Mouse (Mus musculus) intestine, embryonic 16.5 days (tissue): Measurements from ENCODE around the gene Nudc. TPM values are rescaled to one million over a fixed set of nuclear protein-coding genes. Genes with fewer than 3 reads are reported as not detected.
A peak's percentile ranks its signal among the peaks of the same experiment; 100 is the strongest.
"Not testable (repeated sequence)": the region's sequence is repeated elsewhere in the genome, so short reads cannot be mapped to it uniquely, and the experiment has no call there.

Experiments
- ATAC-seq: fragments of 200-750 bp; cut with Nextera tagmentation; 2 replicates; pipeline ENCODE4 v1.8.0; 2017; ENCODE audit warnings: moderate TSS enrichment, moderate library complexity
- H3K27ac ChIP-seq: fragments of 300-500 bp; sonication (generic); 2 replicates; pipeline ENCODE4 v1.5.1; 2014; ENCODE audit warnings: mild to moderate bottlenecking, low read length
- H3K27me3 ChIP-seq: fragments of 300-500 bp; sonication (generic); replicated peaks from 2 replicates; pipeline ENCODE4 v1.6.1; 2014; ENCODE audit warnings: low read length, control low read depth, mixed read lengths; ENCODE audit not compliant: control insufficient read depth, insufficient read depth
- H3K36me3 ChIP-seq: fragments of 300-500 bp; sonication (generic); 2 replicates; pipeline ENCODE4 v1.6.1; 2014; ENCODE audit warnings: low read length, control low read depth; ENCODE audit not compliant: control insufficient read depth, insufficient read depth
- H3K4me1 ChIP-seq: fragments of 300-500 bp; sonication (generic); 2 replicates; pipeline ENCODE4 v1.6.1; 2014; ENCODE audit warnings: low read length, control low read depth, mixed read lengths; ENCODE audit not compliant: control insufficient read depth, insufficient read depth
- H3K4me2 ChIP-seq: fragments of 300-500 bp; sonication (generic); 2 replicates; pipeline ENCODE4 v1.6.1; 2014; ENCODE audit warnings: low read depth, low read length, control low read depth
- H3K4me3 ChIP-seq: fragments of 300-500 bp; sonication (generic); 2 replicates; pipeline ENCODE4 v1.5.1; 2014; ENCODE audit warnings: mild to moderate bottlenecking, low read length
- H3K9ac ChIP-seq: fragments of 300-500 bp; sonication (generic); 2 replicates; pipeline ENCODE4 v1.6.1; 2014; ENCODE audit warnings: low read depth, low read length
- H3K9me3 ChIP-seq: fragments of 300-500 bp; sonication (generic); 2 replicates; pipeline ENCODE4 v1.6.1; 2016; ENCODE audit warnings: low read length, control low read depth; ENCODE audit not compliant: control insufficient read depth
- WGBS: fragments of 180-500 bp; shearing (Covaris S2); extraction: QIAGEN DNeasy Blood & Tissue Kit; methylation state at CpG from one replicate; pipeline ENCODE4 v1.1.7; 2014; 5-methylcytosine and 5-hydroxymethylcytosine counted together
- polyA plus RNA-seq: library from polyadenylated mRNA; unstranded; fragments of >200 nt; fragmentation: Nextera tagmentation; extraction: Ambion mirVana; gene quantifications from 2 replicates; pipeline ENCODE4 v1.2.1, GENCODE M21; 2015

Nudc gene
- polyA plus RNA-seq, 1 experiment from 2014 or later: 228 TPM

DNA sequence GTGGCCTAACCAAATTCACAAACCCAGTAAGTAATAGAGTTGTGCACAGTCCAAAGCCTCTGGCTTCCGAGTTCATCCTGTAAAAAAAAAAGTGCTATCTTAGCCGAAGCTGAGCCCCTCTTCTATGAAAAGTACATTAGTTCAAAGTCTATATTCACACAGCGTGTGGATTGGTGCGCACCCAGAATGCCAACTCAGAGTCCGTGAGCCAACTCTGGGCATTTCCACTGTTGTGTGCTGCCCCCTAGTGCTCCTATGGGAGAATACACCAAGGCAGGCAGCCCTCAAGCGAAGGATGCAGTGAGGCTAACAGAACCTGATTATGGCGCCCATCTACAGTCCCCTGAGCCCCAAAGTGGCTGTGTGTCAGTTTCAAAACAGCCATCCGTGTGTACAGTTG lies 32.8 kb downstream of the Nudc start:
- no peaks in the 10 kb centered on the region for H3K36me3 ChIP-seq
- ATAC-seq: peak; percentile 83
- no peaks in the 10 kb centered on the region for H3K4me1 ChIP-seq
- no peak overlapping the region for H3K27ac ChIP-seq
- no peak overlapping the region for H3K9ac ChIP-seq
- 0 out of 2 replicates have a peak, but pooled peaks cover 2% of the 10 kb centered on the region for H3K27me3 ChIP-seq
- H3K4me2 ChIP-seq: no peak overlapping the region
- H3K9me3 ChIP-seq: no peaks in the 10 kb centered on the region
- WGBS: 19% methylated on average over 8 of the region's 8 CpGs
- no peak overlapping the region for H3K4me3 ChIP-seq

DNA sequence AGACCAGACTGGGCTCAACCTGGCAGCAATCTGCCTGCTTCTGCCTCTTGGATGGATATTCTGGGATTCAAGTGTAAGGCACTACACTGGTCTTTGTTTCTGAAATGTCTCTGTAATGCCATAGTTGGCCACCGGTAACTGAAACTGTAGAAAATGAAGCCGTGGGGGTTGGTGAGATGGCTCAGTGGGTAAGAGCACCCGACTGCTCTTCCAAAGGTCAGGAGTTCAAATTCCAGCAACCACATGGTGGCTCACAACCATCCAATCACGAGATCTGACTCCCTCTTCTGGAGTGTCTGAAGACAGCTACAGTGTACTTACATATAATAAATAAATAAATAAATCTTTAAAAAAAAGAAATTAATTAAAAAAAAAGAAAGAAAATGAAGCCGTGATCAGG lies 33.3 kb downstream of the Nudc start:
- not testable (repeated sequence) for H3K27ac ChIP-seq

DNA sequence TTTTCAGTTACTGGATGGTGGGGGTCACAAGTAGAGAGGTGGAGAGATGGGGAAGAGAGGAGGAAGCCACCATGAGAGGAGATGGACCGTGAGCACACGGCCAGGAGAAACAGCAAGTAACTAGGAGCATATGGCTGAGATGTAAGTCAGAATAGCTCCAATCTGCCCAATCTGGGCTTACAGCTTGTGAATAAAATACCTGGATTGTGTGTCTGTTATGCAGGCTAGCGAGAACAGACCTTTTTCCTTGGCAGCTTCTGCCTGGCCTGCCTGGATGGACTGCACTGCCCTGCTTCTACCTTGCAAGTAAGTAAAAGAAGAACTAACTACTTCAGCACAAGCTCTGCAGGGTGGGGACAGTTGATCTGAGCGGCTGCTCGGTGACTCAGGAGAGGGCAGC lies 34.7 kb downstream of the Nudc start:
- no peak for ATAC-seq
- no peak overlapping the region for H3K4me3 ChIP-seq
- no peaks in the 10 kb centered on the region for H3K9me3 ChIP-seq
- H3K27me3 ChIP-seq: no peaks in the 10 kb centered on the region; the same call in 1 of the 2 replicates
- no peak overlapping the region for H3K27ac ChIP-seq
- no peaks in the 10 kb centered on the region for H3K36me3 ChIP-seq
- H3K4me1 ChIP-seq: no peaks in the 10 kb centered on the region
- WGBS: 80% methylated on average over 5 of the region's 5 CpGs
- H3K4me2 ChIP-seq: no peak overlapping the region
- no peak overlapping the region for H3K9ac ChIP-seq

More for the DNA sequence above, 33.3 kb downstream of the Nudc start:
- H3K4me1 ChIP-seq, H3K9ac ChIP-seq, H3K27me3 ChIP-seq, H3K9me3 ChIP-seq, H3K4me3 ChIP-seq, H3K36me3 ChIP-seq, H3K4me2 ChIP-seq: not testable (repeated sequence)
- WGBS: 55% methylated on average over 4 of the region's 5 CpGs
- ATAC-seq: peak; percentile 58

DNA sequence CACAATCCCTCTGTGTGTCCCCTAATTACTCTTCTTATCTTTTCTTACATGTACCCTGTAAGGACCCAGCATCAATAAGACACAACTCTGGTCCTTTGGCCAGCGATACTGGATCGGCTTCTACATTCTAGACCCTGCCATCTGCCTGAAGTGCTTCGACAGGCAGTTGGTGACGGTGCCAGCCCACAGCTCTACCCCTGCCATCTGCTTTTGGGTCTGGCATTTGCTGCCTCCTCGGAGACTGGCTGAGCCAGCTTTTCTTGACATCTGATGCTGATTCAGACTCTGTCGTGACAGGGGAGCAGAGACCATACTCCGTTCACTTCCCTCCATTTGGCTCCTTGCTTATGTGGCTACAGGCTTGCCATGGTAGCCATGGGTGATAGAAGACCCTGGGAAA lies 36.8 kb downstream of the Nudc start:
- 85% methylated on average over 7 of the region's 7 CpGs for whole genome bisulfite sequencing
- H3K9me3 ChIP-seq: no peaks in the 10 kb centered on the region
- ATAC-seq: no peak
- H3K4me2 ChIP-seq: no peak overlapping the region
- H3K4me1 ChIP-seq: no peaks in the 10 kb centered on the region
- H3K27me3 ChIP-seq: peaks cover 2% of the 10 kb centered on the region
- no peak overlapping the region for H3K4me3 ChIP-seq
- no peaks in the 10 kb centered on the region for H3K36me3 ChIP-seq
- H3K27ac ChIP-seq: no peak overlapping the region
- H3K9ac ChIP-seq: no peak overlapping the region

DNA sequence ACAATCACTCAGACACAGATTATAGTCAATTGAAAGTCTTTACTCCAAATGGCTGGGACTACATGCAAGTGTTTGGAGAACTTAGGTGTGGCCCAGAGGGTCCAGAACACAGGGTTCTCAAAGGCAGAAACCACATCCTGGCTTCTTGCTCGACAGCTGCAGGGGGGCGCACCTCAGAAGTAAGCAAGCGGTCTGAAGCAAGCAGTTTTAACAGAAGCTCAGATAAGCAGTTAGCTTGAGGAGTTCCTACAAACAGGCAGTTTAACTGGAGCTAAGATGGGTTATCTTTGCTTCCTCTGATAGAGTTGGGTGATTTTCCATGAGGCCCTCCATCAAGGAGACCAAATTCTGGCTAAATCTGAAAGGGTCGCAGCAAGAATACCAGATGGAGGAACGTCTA lies 39.2 kb downstream of the Nudc start:
- Histone ChIP-seq H3K27me3 (peaks cover 3% of the 10 kb centered on the region), H3K9ac (no peak overlapping the region), H3K4me3 (no peak overlapping the region), H3K36me3 (no peaks in the 10 kb centered on the region), H3K27ac (no peak overlapping the region), H3K4me2 (no peak overlapping the region), H3K4me1 (no peaks in the 10 kb centered on the region), H3K9me3 (no peaks in the 10 kb centered on the region)
- no peak for ATAC-seq
- WGBS: 66% methylated on average over 5 of the region's 5 CpGs

DNA sequence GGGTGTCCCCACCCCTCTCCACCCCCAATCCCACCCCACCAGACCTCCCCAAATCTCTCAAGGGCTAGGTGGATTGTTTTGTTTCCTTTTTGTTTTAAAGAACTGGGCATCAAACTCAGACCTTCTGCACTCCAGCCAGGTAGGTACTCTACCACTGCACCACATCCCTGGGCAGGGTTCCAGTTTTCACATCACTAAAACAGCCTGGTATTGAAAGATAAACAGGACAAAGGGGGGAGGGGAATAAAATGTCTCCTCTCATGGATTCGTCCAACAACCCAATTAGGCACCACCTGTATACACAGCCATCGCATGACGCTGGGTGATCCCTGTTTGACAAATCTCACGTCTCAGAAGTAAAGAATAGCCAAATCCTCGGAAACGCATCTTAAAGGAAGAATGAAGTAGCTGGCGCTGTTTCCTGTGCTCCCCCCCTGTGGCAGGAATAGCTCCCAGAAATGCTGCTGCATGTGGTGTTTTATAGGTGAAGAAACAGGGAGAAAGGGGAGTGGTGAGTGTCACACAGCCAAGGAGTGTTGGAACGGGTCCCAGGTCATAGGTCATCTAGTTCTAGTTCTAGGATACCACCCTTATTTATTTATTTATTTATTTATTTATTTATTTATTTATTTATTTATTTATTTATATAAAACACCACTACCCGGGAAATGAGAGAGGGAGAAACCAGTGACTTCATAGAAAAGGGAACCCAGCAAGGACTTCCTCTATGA lies 40.9 kb downstream of the Nudc start:
- no peak for ATAC-seq
- no peak overlapping the region for H3K4me3 ChIP-seq
- H3K4me2 ChIP-seq: no peak overlapping the region
- WGBS: 64% methylated on average over 9 of the region's 9 CpGs
- peaks cover 15% of the 10 kb centered on the region for H3K27me3 ChIP-seq
- H3K36me3 ChIP-seq: no peaks in the 10 kb centered on the region
- no peak overlapping the region for H3K27ac ChIP-seq
- no peaks in the 10 kb centered on the region for H3K9me3 ChIP-seq
- no peaks in the 10 kb centered on the region for H3K4me1 ChIP-seq
- no peak overlapping the region for H3K9ac ChIP-seq

DNA sequence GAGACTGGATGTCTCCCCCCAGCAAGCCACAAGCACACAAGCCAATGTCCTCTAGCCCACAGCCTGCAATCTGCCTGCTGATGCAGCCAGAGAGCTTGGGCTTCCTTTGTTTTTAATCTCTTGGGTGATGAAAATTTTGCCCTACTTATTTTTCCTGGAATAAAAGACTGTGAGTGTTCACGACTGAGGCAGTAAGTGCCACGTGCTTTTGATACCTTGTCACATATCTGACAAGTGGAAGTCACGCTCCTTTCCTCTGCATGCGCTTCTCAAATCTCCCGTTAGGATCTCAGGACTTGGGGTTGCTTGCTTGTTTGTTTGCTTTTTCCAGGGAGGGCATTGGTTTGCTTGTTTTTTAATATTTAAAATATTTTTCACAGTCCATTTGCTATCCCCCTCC lies 41.5 kb downstream of the Nudc start:
- no peak overlapping the region for H3K4me3 ChIP-seq
- H3K36me3 ChIP-seq: no peaks in the 10 kb centered on the region
- H3K4me2 ChIP-seq: no peak overlapping the region
- H3K27ac ChIP-seq: no peak overlapping the region
- no peaks in the 10 kb centered on the region for H3K4me1 ChIP-seq
- 57% methylated on average over 5 of the region's 5 CpGs for WGBS
- H3K9me3 ChIP-seq: no peaks in the 10 kb centered on the region
- H3K27me3 ChIP-seq: peaks cover 19% of the 10 kb centered on the region
- ATAC-seq: no peak
- H3K9ac ChIP-seq: no peak overlapping the region

DNA sequence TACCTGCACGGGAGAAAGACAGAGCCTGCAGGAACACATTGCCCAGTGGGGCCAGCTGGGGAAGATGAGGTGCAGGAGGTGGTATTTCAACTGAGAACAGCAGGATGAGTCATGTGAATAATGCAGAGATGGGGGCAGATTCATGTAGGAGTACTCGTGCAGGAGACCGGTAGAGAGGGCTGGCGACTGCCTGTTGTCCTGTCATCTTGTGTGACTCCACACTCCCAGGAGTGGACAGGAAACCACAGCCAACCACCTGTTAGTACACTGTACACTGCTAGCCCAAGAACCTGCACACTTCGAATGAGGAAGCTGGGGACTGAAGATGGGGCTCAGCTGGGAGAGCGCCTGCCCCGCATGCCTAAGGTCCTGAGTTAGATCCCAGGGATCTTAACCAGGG lies 44.3 kb downstream of the Nudc start:
- peaks cover 14% of the 10 kb centered on the region for H3K4me1 ChIP-seq
- H3K4me3 ChIP-seq: no peak overlapping the region
- H3K36me3 ChIP-seq: no peaks in the 10 kb centered on the region
- H3K9ac ChIP-seq: no peak overlapping the region
- peaks cover 47% of the 10 kb centered on the region for H3K27me3 ChIP-seq
- no peaks in the 10 kb centered on the region for H3K9me3 ChIP-seq
- H3K4me2 ChIP-seq: no peak overlapping the region
- 59% methylated on average over 7 of the region's 7 CpGs for WGBS
- ATAC-seq: no peak
- H3K27ac ChIP-seq: no peak overlapping the region

DNA sequence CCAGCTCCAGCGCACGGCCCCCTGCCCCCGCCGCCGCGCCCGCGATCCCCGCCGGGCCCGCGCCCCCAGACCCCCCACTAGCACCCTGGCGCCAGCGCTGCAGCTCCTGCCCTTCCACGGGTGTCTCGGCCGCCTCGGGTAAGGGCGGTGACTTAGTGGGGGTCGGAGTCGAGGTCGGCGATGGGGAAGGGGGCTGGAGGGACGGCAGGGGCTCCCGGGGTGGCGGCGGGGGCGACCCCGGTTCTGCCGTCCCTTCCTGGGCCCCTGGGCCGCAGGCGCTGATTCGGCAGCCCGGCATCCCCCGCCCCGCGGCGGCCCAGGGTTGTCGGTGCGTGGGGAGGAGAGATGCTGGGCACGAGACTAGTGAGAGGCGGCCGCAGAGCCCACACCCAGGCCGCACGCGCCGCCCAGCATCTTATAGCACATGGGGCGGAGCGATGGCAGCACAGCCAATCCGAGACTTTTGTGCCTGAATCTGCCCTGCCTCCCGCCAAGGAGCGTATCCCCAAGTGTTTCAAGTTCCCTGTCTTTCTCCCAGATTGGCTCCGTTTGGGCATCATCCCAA lies 47.6 kb downstream of the Nudc start, which contains the start of gene Trnp1:
TSS of gene Trnp1 (minus strand) at position 391 of the 565 bp plus-strand sequence.
- H3K9ac ChIP-seq: peak within 1 kb of the TSS; percentile 70
- under 1% methylated on average over 49 of the region's 53 CpGs for WGBS
- H3K4me2 ChIP-seq: peak within 1 kb of the TSS; percentile 100
- peaks cover 20% of the 10 kb centered on the region for H3K4me1 ChIP-seq
- peak; percentile 84 for ATAC-seq
- peak within 1 kb of the TSS; percentile 65 for H3K4me3 ChIP-seq
- peaks cover 56% of the 10 kb centered on the region for H3K27me3 ChIP-seq
- H3K27ac ChIP-seq: no peak within 1 kb of the TSS
- H3K9me3 ChIP-seq: no peaks in the 10 kb centered on the region
- H3K36me3 ChIP-seq: no peaks in the 10 kb centered on the region
